Mouse (Mus musculus): ENCODE results near the gene Fdx1. TPM values are rescaled to one million over a fixed set of nuclear protein-coding genes. Genes with fewer than 3 reads are reported as not detected.

The Fdx1 gene
- total RNA-seq, 2 experiments from 2014 or later: 42.1 to 48.2 TPM

DNA sequence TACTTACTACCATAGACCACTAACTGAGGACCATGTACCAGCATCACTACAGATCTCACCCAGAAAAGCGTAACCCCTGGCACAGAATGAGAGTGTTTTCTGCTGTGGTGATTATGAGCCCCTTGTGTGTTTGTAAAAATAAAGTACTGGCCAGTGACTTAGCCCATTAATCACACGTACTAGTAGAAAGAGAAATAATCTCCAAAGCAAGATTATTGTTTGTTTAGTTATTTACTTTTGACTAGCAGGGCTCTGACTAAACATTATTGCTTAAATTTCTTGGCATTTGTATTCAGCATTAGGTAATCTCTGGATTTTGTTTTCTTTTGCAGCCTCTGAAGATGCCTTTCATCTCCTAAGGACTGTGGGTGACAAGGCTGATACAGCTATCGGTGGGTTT, 55.1 kb downstream of the Fdx1 start:
- DNase-seq: no peak

DNA sequence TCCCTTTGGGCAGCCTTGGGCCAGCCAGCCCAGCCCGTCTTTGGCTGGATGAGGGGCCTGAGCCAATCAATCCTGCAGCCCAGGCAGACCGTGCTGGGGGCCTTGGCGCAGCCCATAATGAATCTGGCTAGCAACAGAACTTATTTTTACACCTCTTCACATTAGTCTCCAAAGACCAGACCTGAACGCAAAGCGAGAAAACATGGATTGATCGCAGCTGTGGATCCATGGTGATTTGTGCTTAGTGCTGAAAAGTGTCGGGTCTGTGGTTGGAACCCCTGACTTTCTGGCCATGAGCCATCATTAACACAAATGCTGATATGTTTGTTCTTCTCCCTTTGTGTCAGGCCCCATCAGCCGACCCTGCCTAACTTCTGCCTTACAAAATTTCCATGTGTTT, 56.4 kb downstream of the Fdx1 start:
- no peak for DNase-seq

Other genes with a start within 250 kb of the Fdx1 start
- gene Arhgap20, start 198.2 kb downstream of the Fdx1 start, total RNA-seq (2021): 10 to 100 TPM; 13.1 to 36.3 TPM
- 100 to 1,000 TPM; 101 to 109 TPM for gene Rdx, start 83.6 kb upstream of the Fdx1 start, total RNA-seq (2021)
- 1 to 10 TPM; 5.7 to 6.8 TPM for gene Zc3h12c, start 205.0 kb upstream of the Fdx1 start, total RNA-seq (2021)

All from gastrocnemius, postnatal 25 days (tissue).